10 mouse cellular contexts compared by ENCODE assay signal in the genomic region with DNA sequence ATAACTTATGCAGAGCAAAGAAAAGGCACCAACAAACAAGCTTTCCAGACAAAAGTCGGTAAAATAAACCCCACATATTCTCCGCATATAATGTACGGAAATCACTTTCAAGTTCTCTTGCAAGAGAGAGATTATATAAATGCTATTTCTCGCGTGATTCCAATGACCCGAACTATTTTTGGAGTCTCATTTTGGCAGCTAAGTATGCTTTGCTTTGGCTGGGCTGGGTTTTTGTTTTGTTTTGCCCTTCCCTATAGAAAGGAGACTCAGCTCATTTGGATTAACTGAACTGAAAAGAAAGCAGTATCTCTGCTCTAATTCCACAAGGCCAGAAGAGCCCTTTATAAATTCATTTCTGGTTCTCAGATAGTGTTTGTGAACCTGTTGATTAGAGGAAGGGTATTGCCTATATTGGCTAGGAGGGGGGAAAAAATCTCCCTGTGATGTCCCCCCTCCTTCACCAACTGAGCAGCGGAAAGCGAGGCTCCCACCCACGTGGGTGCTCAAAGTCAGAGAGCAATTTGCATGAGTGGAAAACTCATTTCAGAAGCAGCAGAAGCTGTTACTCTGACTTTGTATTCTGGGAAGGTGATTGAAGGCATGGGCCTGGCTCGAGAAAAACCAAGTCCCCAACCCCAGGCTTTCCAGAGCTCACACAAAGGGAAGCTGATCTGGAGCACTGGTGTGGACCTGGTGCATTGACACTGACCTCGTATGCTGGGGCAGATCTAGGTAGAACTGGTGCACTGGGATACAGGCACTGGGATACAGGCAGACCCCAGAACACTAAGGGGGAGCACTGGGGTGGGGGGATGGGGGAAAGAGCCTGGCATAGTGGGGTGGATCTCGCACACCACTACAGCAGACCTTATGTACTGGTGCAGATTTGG.
DNase-seq lines count a peak whose midpoint lies in the region; ATAC-seq and TF ChIP-seq lines count a peak whose summit lies in the region.
"Had no signal": no experiment of that assay in that cellular context is flagged by ENCODE, and none has a peak within 500 bp of the region (broad histone marks: within the 10 kb centered on the region; RNA-seq: fewer than 3 reads in every experiment).

No protein-coding gene starts in this region.

- H3K36me3 ChIP-seq in heart, embryonic 12.5 days = peaks cover 4% of the 10 kb centered on the region; the same call in 1 of the 2 replicates
- peaks cover 56% of the 10 kb centered on the region for H3K36me3 ChIP-seq in midbrain, embryonic 10.5 days
- H3K36me3 ChIP-seq in midbrain, postnatal 0 days (ENCODE audit: insufficient read depth, low read length) = no peaks in the 10 kb centered on the region
- H3K36me3 ChIP-seq in hindbrain, embryonic 16.5 days (ENCODE audit: control insufficient read depth, insufficient read depth, low read length) = no peaks in the 10 kb centered on the region

- 60% methylated on average over 12 of the region's 12 CpGs for WGBS in heart, embryonic 12.5 days
- 55% methylated on average over 12 of the region's 12 CpGs for WGBS in midbrain, embryonic 10.5 days
- WGBS in midbrain, postnatal 0 days = 40% methylated on average over 12 of the region's 12 CpGs
- WGBS in hindbrain, embryonic 16.5 days = 50% methylated on average over 12 of the region's 12 CpGs

- H3K9ac ChIP-seq in heart, embryonic 12.5 days = peak overlapping the region; percentile 48; the same call in 1 of the 2 replicates
- no peak overlapping the region for H3K9ac ChIP-seq in midbrain, postnatal 0 days (replicated peaks; ENCODE audit: low read length, poor library complexity, severe bottlenecking)
- peak overlapping the region; percentile 41; the same call in 1 of the 2 replicates for H3K9ac ChIP-seq in hindbrain, embryonic 16.5 days (ENCODE audit: low read depth, low read length)

- no peak for DNase-seq in heart, postnatal 4 days
- DNase-seq in midbrain, embryonic 10.5 days (ENCODE audit: low spot score) = no peak
- no peak for DNase-seq in midbrain, postnatal 0 days (ENCODE audit: low spot score)
- DNase-seq in left cerebral cortex, postnatal 36 days (ENCODE audit: low spot score in 2 of 2) = no peak
- DNase-seq in spleen, adult 18-20 months = no peak
- DNase-seq in thymus, postnatal 25 days = no peak
- DNase-seq: gastrocnemius, postnatal 10 days had no signal

- no peak overlapping the region for H3K4me2 ChIP-seq in heart, embryonic 12.5 days
- no peak overlapping the region for H3K4me2 ChIP-seq in midbrain, postnatal 0 days (ENCODE audit: low read depth, low read length, poor library complexity, severe bottlenecking)
- H3K4me2 ChIP-seq in hindbrain, embryonic 16.5 days (ENCODE audit: low read length) = no peak overlapping the region

- H3K27ac ChIP-seq in heart, embryonic 12.5 days (ENCODE audit: poor library complexity, severe bottlenecking) = peak overlapping the region; percentile 84
- peak overlapping the region; percentile 83 for H3K27ac ChIP-seq in midbrain, embryonic 10.5 days (replicated peaks)
- H3K27ac ChIP-seq in midbrain, postnatal 0 days (ENCODE audit: low read depth, low read length) = no peak overlapping the region
- peak overlapping the region; percentile 63 for H3K27ac ChIP-seq in hindbrain, embryonic 16.5 days (ENCODE audit: low read depth, low read length)

- peaks cover 70% of the 10 kb centered on the region for H3K4me1 ChIP-seq in heart, embryonic 12.5 days (replicated peaks)
- peaks cover 80% of the 10 kb centered on the region for H3K4me1 ChIP-seq in midbrain, embryonic 10.5 days
- peaks cover 20% of the 10 kb centered on the region for H3K4me1 ChIP-seq in midbrain, postnatal 0 days (ENCODE audit: insufficient read depth, low read length)
- peaks cover 59% of the 10 kb centered on the region for H3K4me1 ChIP-seq in hindbrain, embryonic 16.5 days (ENCODE audit: control insufficient read depth, insufficient read depth, low read depth, low read length)

- no peak for TF ChIP-seq CTCF in midbrain, postnatal 0 days (IDR thresholded peaks at IDR 0.05)

- no peaks in the 10 kb centered on the region for H3K9me3 ChIP-seq in heart, embryonic 12.5 days (replicated peaks)
- no peaks in the 10 kb centered on the region for H3K9me3 ChIP-seq in midbrain, embryonic 10.5 days (replicated peaks)
- H3K9me3 ChIP-seq in midbrain, postnatal 0 days (ENCODE audit: low read length) = no peaks in the 10 kb centered on the region
- H3K9me3 ChIP-seq in hindbrain, embryonic 16.5 days (ENCODE audit: control insufficient read depth, low read length) = no peaks in the 10 kb centered on the region

- intact Hi-C loops in left cerebral cortex, postnatal 36 days (cut with DNase I) = no loop called here

- H3K4me3 ChIP-seq in heart, embryonic 12.5 days = no peak overlapping the region
- H3K4me3 ChIP-seq in midbrain, embryonic 10.5 days = no peak overlapping the region
- no peak overlapping the region for H3K4me3 ChIP-seq in midbrain, postnatal 0 days (ENCODE audit: low read depth, low read length)
- no peak overlapping the region for H3K4me3 ChIP-seq in hindbrain, embryonic 16.5 days (ENCODE audit: low read length)

- no peaks in the 10 kb centered on the region for H3K27me3 ChIP-seq in heart, embryonic 12.5 days (replicated peaks)
- H3K27me3 ChIP-seq in midbrain, embryonic 10.5 days (ENCODE audit: low read depth, poor library complexity, severe bottlenecking) = no peaks in the 10 kb centered on the region
- H3K27me3 ChIP-seq in midbrain, postnatal 0 days (ENCODE audit: insufficient read depth, low read length) = no peaks in the 10 kb centered on the region
- no peaks in the 10 kb centered on the region for H3K27me3 ChIP-seq in hindbrain, embryonic 16.5 days (replicated peaks; ENCODE audit: control insufficient read depth, insufficient read depth, low read length)

- ATAC-seq in heart, embryonic 12.5 days (ENCODE audit: insufficient number of reproducible peaks, low FRiP score) = no peak
- ATAC-seq in midbrain, postnatal 0 days (ENCODE audit: low FRiP score) = no peak
- ATAC-seq in hindbrain, embryonic 16.5 days = no peak
- ATAC-seq: activated CD4-positive, CD25-positive, alpha-beta regulatory T cell, adult 4 months had no signal
